In genomic region chr16:42897125-42897693, GRCm38 (mm10) we compare ENCODE assay signal across 11 mouse cellular contexts. TPM values are rescaled to one million over a fixed set of nuclear protein-coding genes. Genes with fewer than 3 reads are reported as not detected.
DNase-seq lines count a peak whose midpoint lies in the region; ATAC-seq and TF ChIP-seq lines count a peak whose summit lies in the region.
"Had no signal": no experiment of that assay in that cellular context is flagged by ENCODE, and none has a peak within 500 bp of the region (broad histone marks: within the 10 kb centered on the region; RNA-seq: fewer than 3 reads in every experiment).

No protein-coding gene starts in this region.

- no peaks in the 10 kb centered on the region for H3K4me1 ChIP-seq in kidney, adult 2 months (ENCODE audit: control insufficient read depth, insufficient read depth, low read length)
- H3K4me1 ChIP-seq in kidney, embryonic 16.5 days (ENCODE audit: insufficient read depth, low read length), result no peaks in the 10 kb centered on the region
- H3K4me1 ChIP-seq: forebrain, embryonic 12.5 days had no signal

- DNase-seq in cerebellum, adult 9-10 months, result peak; percentile 44
- peak; percentile 48 for DNase-seq in kidney, adult 2 months
- peak; percentile 26 to 33 for DNase-seq in B cell, adult 2 months
- DNase-seq in urinary bladder, postnatal 10 days (ENCODE audit: low spot score), result no peak
- DNase-seq in urinary bladder, postnatal 14 days (ENCODE audit: low spot score), result no peak
- DNase-seq: spleen, adult 18-20 months had no signal

- no peaks in the 10 kb centered on the region for H3K27me3 ChIP-seq in kidney, adult 2 months (replicated peaks; ENCODE audit: control insufficient read depth, insufficient read depth, low read length)
- no peaks in the 10 kb centered on the region for H3K27me3 ChIP-seq in kidney, embryonic 16.5 days (ENCODE audit: insufficient read depth, low read length)
- H3K27me3 ChIP-seq: forebrain, embryonic 12.5 days had no signal

- no peak for TF ChIP-seq CTCF in kidney, adult 2 months (conservative IDR thresholded peaks at IDR 0.05; ENCODE audit: insufficient read depth, insufficient read length, low read depth, low read length)

- H3K9me3 ChIP-seq in kidney, embryonic 16.5 days (ENCODE audit: low read length), result no peaks in the 10 kb centered on the region
- H3K9me3 ChIP-seq: forebrain, embryonic 12.5 days had no signal

- ATAC-seq in cerebellum, adult (ENCODE audit: insufficient number of reproducible peaks, low FRiP score, low TSS enrichment), result no peak
- ATAC-seq in kidney, embryonic 16.5 days (ENCODE audit: low FRiP score, low TSS enrichment), result no peak
- peak; percentile 93 to 95 for ATAC-seq in hematopoietic stem cell, adult 5-6 weeks (replicated peaks in 1 of 2; ENCODE audit: insufficient read depth in 1 of 2, low FRiP score in 2 of 2, low TSS enrichment in 1 of 2, low read depth in 1 of 2, poor library complexity in 2 of 2, severe bottlenecking in 2 of 2)

- 32% methylated on average over 3 of the region's 3 CpGs for WGBS in kidney, adult 2 months
- 65% methylated on average over 3 of the region's 3 CpGs for WGBS in kidney, embryonic 16.5 days

- H3K4me2 ChIP-seq in kidney, embryonic 16.5 days (replicated peaks; ENCODE audit: low read depth, low read length), result no peak overlapping the region
- H3K4me2 ChIP-seq: forebrain, embryonic 12.5 days; midbrain, embryonic 11.5 days had no signal

- peak overlapping the region; percentile 44; the same call in 1 of the 2 replicates for H3K4me3 ChIP-seq in kidney, adult 2 months (ENCODE audit: insufficient read depth, low read depth, low read length)
- H3K4me3 ChIP-seq in kidney, embryonic 16.5 days (ENCODE audit: low read length), result no peak overlapping the region
- H3K4me3 ChIP-seq: forebrain, embryonic 12.5 days had no signal

- no peak overlapping the region for H3K27ac ChIP-seq in kidney, adult 2 months (ENCODE audit: insufficient read depth, low read depth, low read length)
- H3K27ac ChIP-seq in kidney, embryonic 16.5 days (ENCODE audit: low read length), result no peak overlapping the region
- H3K27ac ChIP-seq: forebrain, embryonic 12.5 days had no signal

- TF ChIP-seq POLR2A in kidney, adult 2 months (IDR thresholded peaks at IDR 0.05; ENCODE audit: low read depth, low read length), result no peak

- H3K36me3 ChIP-seq in kidney, adult 2 months (ENCODE audit: control insufficient read depth, insufficient read depth, low read length), result no peaks in the 10 kb centered on the region
- no peaks in the 10 kb centered on the region for H3K36me3 ChIP-seq in kidney, embryonic 16.5 days (ENCODE audit: insufficient read depth, low read length)
- H3K36me3 ChIP-seq: forebrain, embryonic 12.5 days had no signal

- no peak overlapping the region for H3K9ac ChIP-seq in kidney, embryonic 16.5 days (replicated peaks; ENCODE audit: low read length)
- H3K9ac ChIP-seq: forebrain, embryonic 12.5 days had no signal

RNA-seq across cellular contexts. Expression of gene Zbtb20, which starts 21.5 kb away (rescaled TPM):
- 25.1 and 27.1 TPM in 2 replicates for polyA plus RNA-seq in kidney, adult 2 months (2012; rRNA removed)
- polyA plus RNA-seq in kidney, embryonic 16.5 days (2015; fragmentation: Nextera tagmentation; extraction: Ambion mirVana), result 44.6 and 49.4 TPM in 2 replicates
- 34.1 and 45.7 TPM in 2 replicates for total RNA-seq in hematopoietic stem cell, adult 5-6 weeks (2017)

Comparison
In these comparisons a context has a peak if more than half of its experiments do, and no peak if none do; other contexts are left out.
1. DNase-seq: peak in cerebellum, adult 9-10 months (single experiment), kidney, adult 2 months (single experiment) and B cell, adult 2 months (2 of 2); none in urinary bladder, postnatal 10 days (single experiment) and urinary bladder, postnatal 14 days (single experiment).
2. ATAC-seq: peak in hematopoietic stem cell, adult 5-6 weeks (2 of 2); none in cerebellum, adult (single experiment) and kidney, embryonic 16.5 days (single experiment).